Mouse (Mus musculus) ES-E14 (cell line): ENCODE data around the gene Fau.

Experiments
- CHD2 ChIP-seq: IDR thresholded peaks from 2 replicates; pipeline ENCODE4 v1.6.1; 2014; ENCODE audit warnings: mild to moderate bottlenecking, low read depth, low read length, inconsistent platforms
- HCFC1 ChIP-seq: IDR thresholded peaks from 2 replicates; pipeline ENCODE4 v1.6.1; 2012; ENCODE audit warnings: low read length, inconsistent platforms, borderline replicate concordance; ENCODE audit not compliant: insufficient read depth
- MAFK ChIP-seq: IDR thresholded peaks from 2 replicates; pipeline ENCODE4 v1.6.1; 2014; ENCODE audit warnings: mild to moderate bottlenecking, low read depth, low read length, inconsistent platforms; ENCODE audit not compliant: insufficient read depth
- ZC3H11A ChIP-seq: IDR thresholded peaks from 2 replicates; pipeline ENCODE4 v1.6.1; 2012; ENCODE audit warnings: low read depth, mild to moderate bottlenecking, inconsistent platforms, low read length, borderline replicate concordance
- ZNF384 ChIP-seq: IDR thresholded peaks from 2 replicates; pipeline ENCODE4 v1.6.1; 2012; ENCODE audit warnings: low read depth, low read length, inconsistent platforms

DNA sequence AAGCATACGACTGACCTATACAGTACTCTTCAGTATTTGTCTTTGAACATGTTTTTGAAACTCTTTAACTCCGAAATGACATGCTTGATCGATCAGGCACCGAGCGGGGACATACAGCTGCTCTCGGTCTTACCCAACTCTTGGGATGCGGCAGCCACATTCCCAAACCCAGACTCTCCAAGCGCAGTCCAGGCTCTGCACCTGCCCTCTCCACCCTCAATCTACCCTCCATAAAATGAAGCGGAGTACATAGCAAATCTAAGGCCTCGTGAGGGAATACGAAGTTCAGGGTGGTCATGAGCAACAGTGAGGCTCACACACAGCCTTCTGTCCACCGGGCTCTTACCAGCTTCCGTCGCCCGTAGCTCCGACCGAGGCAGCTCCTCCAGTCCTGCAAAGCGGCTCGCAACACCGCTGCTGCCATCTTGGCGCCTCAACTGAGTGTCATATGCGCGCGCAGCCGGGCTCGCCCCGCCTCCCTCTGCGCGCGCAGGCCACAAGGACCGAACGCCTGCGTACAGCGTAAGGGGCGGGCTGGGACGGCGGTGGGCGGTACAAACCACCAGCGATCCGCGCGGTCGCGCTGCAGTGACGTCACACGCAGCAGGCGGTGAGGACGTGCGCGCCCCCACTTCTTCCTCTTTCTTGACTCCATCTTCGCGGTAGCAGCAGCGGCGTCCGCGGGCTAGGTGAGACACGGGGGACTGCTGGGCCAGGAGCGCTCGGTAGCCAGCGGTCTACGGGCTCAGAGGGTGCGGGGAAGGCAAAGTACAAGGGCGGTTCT is at the start of gene Fau, which contains the start of gene Mrpl49:
- TF ChIP-seq ZC3H11A (no peak), CHD2 (no peak), HCFC1 (peak; percentile 74; the same call in 1 of the 2 replicates), ZNF384 (no peak), MAFK (no peak)
